Comparison of ENCODE assay signal across 7 mouse cellular contexts in the genomic region with DNA sequence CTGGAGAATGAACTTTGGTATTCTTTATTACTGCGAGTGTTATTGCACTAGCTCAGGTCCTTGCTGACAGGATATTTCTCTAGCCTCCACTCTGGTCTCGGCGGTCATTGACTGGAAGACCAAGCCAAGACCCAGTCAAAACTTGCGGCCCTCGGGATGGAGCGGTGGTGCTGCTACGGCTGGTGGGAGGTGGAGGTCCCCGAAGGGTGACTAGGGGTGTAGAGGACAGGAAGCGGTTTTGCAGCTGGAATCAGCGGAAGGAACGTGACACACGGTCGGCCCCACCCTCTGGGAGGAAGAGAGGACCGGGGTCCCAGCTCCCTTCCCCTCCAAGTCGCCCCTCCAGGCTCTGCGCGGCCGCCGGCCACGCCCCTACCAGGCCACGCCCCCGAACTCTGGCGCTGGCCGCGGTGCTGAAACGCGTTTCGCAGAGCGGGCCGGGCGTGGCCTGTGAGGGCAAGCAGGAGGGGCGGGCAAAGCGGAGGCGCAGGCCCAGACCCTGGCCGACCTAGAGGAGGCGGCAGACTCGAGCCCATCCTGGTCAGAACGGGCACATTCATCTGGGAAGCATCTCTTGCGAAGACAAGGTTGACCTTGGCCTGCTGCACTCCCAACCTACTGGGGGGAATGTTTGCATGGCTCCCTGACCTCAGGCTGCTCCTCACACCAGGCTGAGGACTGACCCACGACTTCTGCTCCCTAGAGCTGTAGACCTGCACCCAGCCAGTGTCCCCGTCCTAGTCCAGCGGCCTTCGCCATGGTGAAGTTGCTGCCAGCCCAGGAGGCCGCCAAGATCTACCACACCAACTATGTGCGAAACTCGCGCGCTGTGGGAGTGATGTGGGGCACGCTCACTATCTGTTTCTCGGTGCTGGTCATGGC. TPM values are rescaled to one million over a fixed set of nuclear protein-coding genes. Genes with fewer than 3 reads are reported as not detected.
DNase-seq lines count a peak whose midpoint lies in the region; ATAC-seq and TF ChIP-seq lines count a peak whose summit lies in the region.

A gene (plus strand): TSS at position 398 of the 882 bp plus-strand sequence.

- H3K9me3 ChIP-seq in midbrain, embryonic 13.5 days: no peaks in the 10 kb centered on the region

- no peak within 1 kb of the TSS for H3K27ac ChIP-seq in cerebellum, adult 2 months (ENCODE audit: insufficient read depth, low read length)
- H3K27ac ChIP-seq in midbrain, embryonic 13.5 days: no peak within 1 kb of the TSS
- no peak within 1 kb of the TSS for H3K27ac ChIP-seq in thymus, adult 2 months (ENCODE audit: control insufficient read depth, insufficient read depth, low read length)

- no peak for TF ChIP-seq CTCF in cerebellum, adult 2 months (IDR thresholded peaks at IDR 0.05; ENCODE audit: borderline replicate concordance, insufficient read depth, low read depth, low read length)
- TF ChIP-seq CTCF in thymus, adult 2 months (IDR thresholded peaks at IDR 0.05; ENCODE audit: borderline replicate concordance, control insufficient read depth, extremely low read depth, insufficient read depth, low read length, poor library complexity): no peak

- ATAC-seq in CD4-positive, CD25-positive, alpha-beta regulatory T cell, adult 4 months: peak; percentile 41
- peak; percentile 91 for ATAC-seq in midbrain, embryonic 13.5 days

- 18% methylated on average over 50 of the region's 50 CpGs for WGBS in cerebellum, adult 2 months
- 14% methylated on average over 49 of the region's 50 CpGs for WGBS in midbrain, embryonic 13.5 days
- WGBS in thymus, adult 2 months: 17% methylated on average over 50 of the region's 50 CpGs

- H3K4me1 ChIP-seq in cerebellum, adult 2 months (ENCODE audit: control insufficient read depth, insufficient read depth, low read length): no peaks in the 10 kb centered on the region
- H3K4me1 ChIP-seq in midbrain, embryonic 13.5 days (replicated peaks): peaks cover 10% of the 10 kb centered on the region
- H3K4me1 ChIP-seq in thymus, adult 2 months (replicated peaks; ENCODE audit: control insufficient read depth, insufficient read depth, low read length): peaks cover 11% of the 10 kb centered on the region

- peak within 1 kb of the TSS; percentile 68 for H3K4me2 ChIP-seq in midbrain, embryonic 13.5 days (replicated peaks)

- H3K36me3 ChIP-seq in midbrain, embryonic 13.5 days: no peaks in the 10 kb centered on the region
- H3K36me3 ChIP-seq in thymus, adult 2 months (ENCODE audit: control insufficient read depth, insufficient read depth, low read length): no peaks in the 10 kb centered on the region

- H3K27me3 ChIP-seq in cerebellum, adult 2 months (ENCODE audit: control insufficient read depth, insufficient read depth, low read length): no peaks in the 10 kb centered on the region
- peaks cover 6% of the 10 kb centered on the region; the same call in 1 of the 2 replicates for H3K27me3 ChIP-seq in midbrain, embryonic 13.5 days
- H3K27me3 ChIP-seq in thymus, adult 2 months (ENCODE audit: control insufficient read depth, insufficient read depth, low read length): no peaks in the 10 kb centered on the region

- peak within 1 kb of the TSS; percentile 54 for H3K4me3 ChIP-seq in cerebellum, adult 2 months (replicated peaks; ENCODE audit: insufficient read depth, low read depth, low read length)
- H3K4me3 ChIP-seq in midbrain, embryonic 13.5 days (replicated peaks): peak within 1 kb of the TSS; percentile 41
- no peak within 1 kb of the TSS for H3K4me3 ChIP-seq in thymus, adult 2 months (ENCODE audit: control insufficient read depth, insufficient read depth, low read length)

- DNase-seq in B cell, adult 2 months: peak; percentile 59 to 60
- peak; percentile 32 to 46 for DNase-seq in cerebellum, adult 2 months
- DNase-seq in forelimb bud, embryonic 11.5 days (ENCODE audit: low read depth, low spot score): peak; percentile 75
- peak; percentile 77 for DNase-seq in kidney, postnatal 10 days
- DNase-seq in thymus, adult 2 months: peak; percentile 58

- peak within 1 kb of the TSS; percentile 57 for H3K9ac ChIP-seq in midbrain, embryonic 13.5 days (replicated peaks)

- no peak for TF ChIP-seq POLR2A in cerebellum, adult 2 months (IDR thresholded peaks at IDR 0.05; ENCODE audit: borderline replicate concordance, insufficient read depth, low read length)
- no peak for TF ChIP-seq POLR2A in thymus, adult 2 months (IDR thresholded peaks at IDR 0.05; ENCODE audit: control insufficient read depth, extremely low read depth, insufficient read depth, low read length, poor library complexity)

RNA-seq across cellular contexts. Expression of the gene that starts here (rescaled TPM):
- 1 to 10 TPM; 1.1 to 1.3 TPM for polyA plus RNA-seq in CD4-positive, CD25-positive, alpha-beta regulatory T cell, adult 4 months (2017; shearing (Covaris generic))
- polyA plus RNA-seq in cerebellum, adult 2 months (2012; rRNA removed): 17.8 and 20.4 TPM in 2 replicates
- polyA plus RNA-seq in midbrain, embryonic 13.5 days (2015; fragmentation: Nextera tagmentation; extraction: Ambion mirVana): 4.1 and 4.2 TPM in 2 replicates
- polyA plus RNA-seq in thymus, adult 2 months (2012; rRNA removed): 0.24 and 0.27 TPM in 2 replicates

Comparison
In these comparisons a context has a peak if more than half of its experiments do, and no peak if none do; other contexts are left out.
1. Peak in DNase-seq in thymus, adult 2 months; RNA of the gene not detected or under 1 TPM.